Mouse (Mus musculus) thymus, adult 18-20 months (tissue): ENCODE results near the gene Eif4g3.
"Not testable (repeated sequence)": the region's sequence is repeated elsewhere in the genome, so short reads cannot be mapped to it uniquely, and the experiment has no call there.

ENCODE experiments used
- DNase-seq, 2 experiments: peaks; one replicate each; pipeline ENCODE4 v3.0.0; 2022; ENCODE audit warnings: mixed read lengths in 2 of 2

Gene Eif4g3

GRCm38 (mm10) chr4:137992890-137993289 is at the start of gene Eif4g3:
Eif4g3 (plus strand) TSS chr4:137993022.
- DNase-seq, result no peak

- no peak for DNase-seq
Measured at GRCm38 (mm10) chr4:137943540-137943939, 49.3 kb upstream of the Eif4g3 start.

GRCm38 (mm10) chr4:137945376-137945775 is 47.4 kb upstream of the Eif4g3 start:
- DNase-seq, result no peak

DNA sequence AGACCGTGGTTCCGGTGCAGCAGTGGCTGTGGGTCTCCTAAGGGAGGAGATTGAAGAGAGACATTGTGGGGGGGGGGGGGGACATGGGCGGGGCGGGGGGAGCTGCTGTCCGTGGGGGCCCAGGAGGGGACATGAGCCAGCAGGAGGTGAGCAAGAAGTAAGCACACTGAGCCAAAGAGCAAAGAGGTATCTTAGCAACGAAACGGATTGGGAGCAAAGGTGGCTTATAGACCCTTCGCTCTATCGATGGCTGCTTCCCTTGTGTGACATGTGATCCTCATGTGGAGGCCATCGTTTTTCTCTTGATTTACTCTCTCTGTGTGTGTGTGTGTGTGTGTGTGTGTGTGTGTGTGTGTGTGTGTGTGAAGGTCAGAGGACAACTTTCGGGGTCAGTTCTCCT is 46.4 kb upstream of the Eif4g3 start:
- no peak for DNase-seq

GRCm38 (mm10) chr4:137952840-137953239 is 40.0 kb upstream of the Eif4g3 start:
- peak; percentile 29 to 37 for DNase-seq

GRCm38 (mm10) chr4:137954184-137954583 is 38.6 kb upstream of the Eif4g3 start:
- no peak for DNase-seq

DNA sequence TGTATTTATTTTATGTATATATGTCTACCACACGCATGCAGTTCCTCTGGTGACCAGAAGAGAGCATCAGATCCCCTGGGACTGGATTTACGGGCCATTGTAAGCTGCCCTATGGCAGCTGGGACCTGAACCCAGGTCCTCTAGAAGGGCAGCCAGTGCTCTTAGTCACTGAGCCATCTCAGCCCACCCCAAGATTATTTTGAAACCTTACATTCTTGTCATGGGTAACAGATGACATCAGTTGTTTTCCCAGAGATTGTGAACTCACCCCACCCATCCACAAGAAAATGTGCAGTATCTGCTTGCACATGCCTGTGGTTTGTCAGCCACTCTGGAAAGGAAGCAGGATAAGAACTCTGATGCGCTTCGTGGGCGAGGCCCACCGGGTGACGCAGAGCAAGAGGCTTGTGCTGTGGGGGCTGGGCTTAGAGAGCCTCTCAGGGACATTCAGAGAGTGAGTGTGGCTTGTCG is 37.9 kb upstream of the Eif4g3 start:
- no peak for DNase-seq

DNA sequence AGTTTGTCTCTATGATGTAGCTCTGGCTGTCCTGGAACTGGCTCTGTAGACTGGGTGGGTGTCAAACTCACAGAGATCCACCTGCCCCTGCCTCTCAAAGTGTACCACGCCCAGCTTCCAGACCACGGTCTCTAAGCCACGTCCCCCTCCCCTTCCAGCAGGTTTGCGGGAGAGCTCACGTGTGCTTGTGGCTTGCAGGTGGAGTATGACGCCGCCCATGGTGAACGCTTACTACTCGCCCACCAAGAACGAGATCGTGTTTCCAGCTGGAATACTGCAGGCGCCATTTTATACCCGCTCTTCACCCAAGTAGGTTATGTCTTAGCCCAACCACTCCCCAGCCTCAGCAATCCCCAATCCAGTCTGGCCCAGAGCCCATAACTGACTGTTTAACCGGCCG is 36.6 kb upstream of the Eif4g3 start:
- no peak for DNase-seq

GRCm38 (mm10) chr4:137959889-137960665 is 32.7 kb upstream of the Eif4g3 start:
- no peak for DNase-seq

DNA sequence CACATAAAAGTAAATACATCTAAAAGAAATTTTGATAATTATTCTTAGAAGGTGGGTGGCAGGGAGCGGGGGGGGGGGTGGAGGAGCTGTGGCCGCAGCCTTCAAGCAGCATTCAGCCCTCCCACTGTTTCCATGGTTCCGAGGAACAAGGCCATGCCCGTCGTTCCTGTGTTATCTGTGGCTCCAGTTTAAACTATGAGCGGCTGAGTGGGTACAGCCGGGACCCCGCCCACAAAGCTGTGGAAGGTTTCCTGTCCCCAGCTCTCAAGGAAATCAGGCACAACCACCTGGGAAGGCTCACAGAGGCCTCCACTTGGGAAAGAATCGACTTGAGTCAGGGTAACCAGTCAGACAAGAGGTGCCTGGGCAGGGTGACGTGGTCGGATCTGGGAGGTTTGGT is 32.1 kb upstream of the Eif4g3 start:
- no peak for DNase-seq

DNA sequence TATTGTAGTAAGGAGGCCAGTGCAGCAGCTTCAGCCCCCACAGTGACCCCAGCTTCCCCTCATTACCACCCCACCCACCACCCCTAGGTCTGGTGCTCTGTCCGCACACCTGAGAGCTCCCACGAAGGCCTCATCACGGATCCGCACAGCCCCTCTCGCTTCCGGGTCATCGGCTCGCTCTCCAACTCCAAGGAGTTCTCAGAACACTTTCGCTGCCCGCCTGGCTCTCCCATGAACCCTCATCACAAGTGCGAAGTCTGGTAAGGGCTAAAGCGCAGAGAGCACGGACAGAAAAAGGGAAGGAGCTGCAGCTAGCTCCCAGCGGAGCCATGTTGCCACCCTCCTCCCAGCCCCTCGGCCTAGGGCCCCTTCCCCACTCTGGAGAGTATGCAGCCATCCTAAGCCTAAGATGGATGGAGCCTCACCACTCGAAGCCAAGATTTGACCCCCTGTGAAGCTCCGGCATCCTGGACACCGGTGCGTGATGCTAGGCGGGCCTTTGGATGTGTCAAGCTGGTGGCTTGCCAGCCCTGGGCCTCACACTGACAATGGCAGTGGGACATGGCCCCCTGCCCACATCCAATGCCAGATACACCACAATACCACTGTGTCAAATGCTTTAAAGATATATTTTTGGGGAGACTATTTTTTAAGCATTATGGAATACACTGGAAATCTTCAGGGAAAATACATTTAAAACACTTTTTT is 30.0 kb upstream of the Eif4g3 start:
- DNase-seq, result no peak

DNA sequence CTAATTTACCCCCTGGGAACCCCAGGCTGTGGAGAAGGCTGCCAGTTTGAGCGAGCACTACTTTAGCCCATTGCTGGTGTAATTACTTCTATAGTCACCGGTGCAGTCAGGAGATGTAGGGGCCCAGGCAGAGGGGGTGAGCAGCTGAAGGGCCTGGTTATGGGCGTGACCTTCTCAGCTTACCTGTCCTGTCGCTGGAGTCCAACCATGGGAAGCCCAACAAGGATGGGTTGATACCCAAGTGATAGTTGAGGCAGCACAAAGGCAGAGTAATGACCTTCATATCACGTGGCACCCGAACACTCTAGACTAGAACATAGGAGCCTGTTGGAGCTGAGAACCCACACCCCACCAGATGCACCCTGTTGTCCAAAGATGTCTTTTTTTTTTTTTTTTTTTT is 29.4 kb upstream of the Eif4g3 start:
- no peak for DNase-seq

DNA sequence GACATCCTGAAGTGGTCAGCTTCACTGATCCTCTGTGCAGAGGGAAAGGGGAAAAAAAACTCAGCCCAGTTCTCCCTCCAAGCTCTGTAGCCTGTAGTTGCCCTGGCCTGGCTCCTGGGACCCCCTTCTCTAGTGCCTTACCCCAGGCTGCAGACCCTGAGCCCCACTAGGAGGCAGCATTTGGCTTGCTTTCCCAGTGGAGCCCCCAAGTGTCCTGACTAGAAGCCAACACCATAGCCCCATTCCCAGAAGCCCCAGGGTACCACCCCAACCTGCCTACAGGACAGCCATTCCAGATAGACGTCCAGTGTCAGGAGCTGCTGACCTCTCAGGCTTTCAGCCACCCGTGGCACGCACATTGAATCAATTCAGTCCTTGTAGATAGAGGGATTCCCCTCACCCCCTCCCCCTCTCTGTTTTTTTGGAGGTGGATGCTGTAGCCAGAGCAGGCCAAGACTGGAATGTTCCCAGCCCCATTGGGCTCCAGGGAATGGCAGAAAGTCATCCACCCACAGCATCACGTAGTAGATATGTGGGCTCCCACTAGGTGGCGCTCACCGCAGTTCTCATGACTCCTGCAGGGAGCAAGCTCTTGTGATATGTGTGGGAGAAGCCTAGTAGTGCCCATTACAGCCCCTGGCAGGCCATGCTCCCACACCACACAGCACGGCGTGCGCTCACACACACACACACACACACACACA is 28.8 kb upstream of the Eif4g3 start:
- peak; percentile 31 to 34 for DNase-seq

DNA sequence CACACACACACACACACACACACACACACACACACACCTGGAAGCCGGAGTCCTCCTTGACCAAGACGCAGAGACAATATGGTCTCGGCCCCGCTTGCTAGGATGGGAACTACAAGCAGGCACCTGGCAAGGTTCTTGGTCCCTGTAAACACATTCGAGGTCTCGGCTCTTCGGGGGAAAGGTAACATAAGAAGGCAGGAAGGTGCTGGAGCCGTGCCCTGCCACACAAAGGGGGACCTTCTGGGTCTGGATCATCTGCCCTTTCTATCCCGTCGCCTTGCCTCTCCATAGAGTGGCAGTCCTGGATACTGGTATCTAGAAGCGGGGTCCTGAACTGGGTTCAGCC is 28.3 kb upstream of the Eif4g3 start:
- no peak for DNase-seq

DNA sequence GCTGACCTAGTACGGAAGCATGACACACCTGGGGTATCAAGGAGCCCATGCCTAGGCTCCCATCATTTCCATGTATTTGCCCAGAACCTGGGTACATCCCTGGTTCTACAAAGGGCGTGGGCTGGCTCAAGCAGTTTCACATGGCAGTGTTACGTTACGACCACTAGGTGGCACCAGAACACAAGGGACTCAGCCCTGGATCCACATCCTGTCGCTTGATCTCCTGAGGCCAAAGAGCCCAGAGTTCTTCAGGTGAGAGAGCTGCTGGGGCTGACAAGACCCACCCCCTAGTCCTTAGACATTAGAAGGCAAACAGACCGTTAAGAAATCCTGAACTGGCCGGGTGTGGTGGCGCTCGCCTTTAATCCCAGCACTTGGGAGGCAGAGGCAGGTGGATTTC is 24.6 kb upstream of the Eif4g3 start:
- DNase-seq, result peak; percentile 40 to 48

- DNase-seq, result not testable (repeated sequence)
Measured at GRCm38 (mm10) chr4:137970623-137971199, 22.1 kb upstream of the Eif4g3 start.

- not testable (repeated sequence) for DNase-seq
Measured at GRCm38 (mm10) chr4:137974856-137975432, 17.9 kb upstream of the Eif4g3 start.

GRCm38 (mm10) chr4:137979066-137979644 is 13.7 kb upstream of the Eif4g3 start:
- DNase-seq, result not testable (repeated sequence)

DNA sequence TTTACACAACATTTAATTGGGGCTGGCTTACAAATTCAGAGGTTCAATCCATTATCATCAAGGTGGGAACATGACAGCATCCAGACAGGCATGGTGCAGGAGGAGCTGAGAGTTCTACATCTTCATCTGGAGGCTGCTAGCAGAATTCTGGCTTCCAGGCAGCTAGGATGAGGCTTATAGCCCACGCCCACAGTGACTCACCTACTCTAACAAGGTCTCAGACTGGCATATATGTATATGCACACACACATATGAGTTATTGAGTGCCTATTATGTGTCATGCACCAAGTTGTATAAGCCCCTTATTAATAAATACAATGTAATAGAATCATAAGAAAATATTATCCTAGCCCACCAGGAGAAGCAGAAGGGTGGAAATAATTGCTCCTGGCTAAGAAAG is 10.0 kb upstream of the Eif4g3 start:
- no peak for DNase-seq

DNA sequence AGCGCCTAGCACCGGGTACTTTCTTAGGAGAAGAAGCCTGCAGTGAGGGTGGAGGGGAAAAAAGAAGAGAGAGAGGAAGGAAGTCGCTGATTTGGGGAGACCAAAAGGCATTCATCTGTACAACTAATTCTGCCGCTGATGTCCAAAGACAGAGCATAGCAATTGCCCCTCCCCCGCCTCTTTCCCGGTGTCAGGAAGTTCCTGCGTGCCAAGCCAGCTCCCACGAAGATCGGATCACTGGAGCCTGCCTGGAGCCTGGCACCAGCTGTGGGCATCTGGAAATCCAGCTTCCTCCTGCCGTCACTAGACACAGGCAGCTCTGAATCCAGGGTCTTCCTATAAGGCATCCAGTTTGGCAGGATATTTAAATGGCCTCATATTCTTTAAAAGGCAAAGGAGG is 8.6 kb upstream of the Eif4g3 start:
- DNase-seq, result no peak

- no peak for DNase-seq
Measured at GRCm38 (mm10) chr4:137984746-137985145, 8.1 kb upstream of the Eif4g3 start.

DNA sequence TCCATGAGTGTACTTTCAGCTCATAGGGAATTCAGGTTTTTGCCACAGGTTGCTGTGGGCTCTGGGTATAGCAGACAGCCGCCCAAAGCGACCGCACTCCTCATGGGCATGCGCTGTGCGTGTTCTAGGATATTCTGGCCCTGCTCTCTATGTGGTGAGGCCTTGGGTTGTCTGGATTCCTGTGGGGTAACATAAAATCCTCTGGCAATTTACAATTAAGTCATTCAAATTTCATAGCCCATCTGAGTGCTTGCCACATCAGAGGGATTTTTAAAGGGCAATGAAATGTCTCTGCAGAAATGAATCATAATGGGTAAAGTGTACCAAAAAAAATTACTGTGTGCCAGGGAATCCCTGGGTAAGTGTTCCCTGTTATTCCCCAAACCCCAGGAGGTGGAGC is 3.4 kb upstream of the Eif4g3 start:
- DNase-seq, result no peak

DNA sequence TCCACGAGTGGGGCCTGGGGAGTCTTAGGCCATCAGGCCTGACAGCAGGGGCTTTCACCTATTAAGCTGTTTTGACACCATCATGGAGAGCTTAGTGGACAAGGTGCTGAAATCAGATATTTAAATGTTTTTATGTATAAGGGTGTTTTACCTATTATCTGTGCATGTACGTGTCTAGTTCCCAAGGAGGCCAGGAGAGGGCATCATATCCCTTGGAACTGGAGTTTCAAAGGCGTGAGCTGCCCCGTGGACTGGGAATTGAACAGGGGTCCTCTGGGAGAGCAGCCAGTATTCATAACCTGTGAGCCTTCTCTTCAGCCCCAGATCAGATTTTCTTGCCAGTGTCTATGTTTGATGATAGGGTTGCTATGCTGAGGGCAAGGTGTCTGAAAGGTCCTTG is 2.4 kb upstream of the Eif4g3 start:
- no peak for DNase-seq
